Mouse (Mus musculus): ENCODE measurements around the gene Csrp3.

Gene Csrp3

DNA sequence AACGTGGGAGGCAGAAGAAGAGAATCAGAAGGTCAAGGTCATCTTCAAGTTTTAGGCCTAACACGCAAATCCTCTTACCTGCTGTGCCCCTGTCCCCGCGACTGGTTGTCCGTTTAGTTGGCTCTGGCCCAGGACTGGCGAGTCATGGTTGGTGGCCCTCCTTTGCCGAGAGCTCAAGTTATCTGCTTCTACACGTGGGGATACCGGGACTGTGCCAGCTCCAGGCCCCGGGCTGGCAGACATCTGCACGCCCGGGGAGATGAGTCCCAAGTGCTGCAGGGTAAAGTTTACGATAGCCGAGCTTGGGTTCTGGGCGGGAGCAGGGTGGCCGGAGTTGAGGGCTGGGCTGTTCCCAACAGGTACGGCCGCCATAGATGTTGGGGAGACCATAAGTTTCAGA lies 19.7 kb upstream of the Csrp3 start:
- DNase-seq (ENCODE audit: low spot score in 2 of 2): no peak

DNA sequence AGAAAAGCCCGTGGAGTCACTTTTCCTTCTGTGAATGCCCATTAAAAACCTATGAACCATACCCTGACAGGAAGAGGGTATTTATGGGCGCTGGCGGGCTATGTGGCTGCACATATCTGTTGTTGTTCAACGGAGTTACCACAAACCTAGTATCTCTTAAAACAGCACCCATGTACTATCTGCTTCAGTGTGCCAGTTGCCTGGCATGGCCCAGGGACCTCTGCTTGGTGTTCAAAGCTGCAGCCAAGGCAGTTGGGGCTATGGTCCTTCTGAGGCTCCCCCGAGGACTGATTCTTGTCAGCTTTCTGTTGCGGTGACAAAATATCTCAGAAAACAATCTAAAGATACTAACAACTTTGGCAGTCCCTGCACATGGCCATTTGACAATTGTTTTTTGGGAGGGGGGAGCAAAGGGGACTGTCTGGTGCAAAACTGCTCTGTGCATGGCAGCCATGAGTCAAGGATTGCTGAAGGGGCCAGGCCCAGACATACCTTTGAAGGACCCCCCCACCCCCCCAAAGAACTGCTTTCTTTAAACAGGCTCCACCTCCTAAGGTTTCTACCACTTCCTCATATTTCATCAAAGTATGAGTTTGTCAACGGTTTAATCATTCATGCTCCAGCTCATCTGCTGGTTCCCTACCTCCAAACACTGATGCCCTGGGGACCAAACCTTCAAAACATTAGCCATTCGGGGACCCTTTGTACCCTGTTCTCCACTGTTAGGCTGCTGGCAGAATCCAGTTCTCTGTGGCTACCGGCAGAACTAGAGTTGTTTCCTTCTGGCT lies 17.0 kb upstream of the Csrp3 start:
- DNase-seq (ENCODE audit: low spot score in 2 of 2): no peak

DNA sequence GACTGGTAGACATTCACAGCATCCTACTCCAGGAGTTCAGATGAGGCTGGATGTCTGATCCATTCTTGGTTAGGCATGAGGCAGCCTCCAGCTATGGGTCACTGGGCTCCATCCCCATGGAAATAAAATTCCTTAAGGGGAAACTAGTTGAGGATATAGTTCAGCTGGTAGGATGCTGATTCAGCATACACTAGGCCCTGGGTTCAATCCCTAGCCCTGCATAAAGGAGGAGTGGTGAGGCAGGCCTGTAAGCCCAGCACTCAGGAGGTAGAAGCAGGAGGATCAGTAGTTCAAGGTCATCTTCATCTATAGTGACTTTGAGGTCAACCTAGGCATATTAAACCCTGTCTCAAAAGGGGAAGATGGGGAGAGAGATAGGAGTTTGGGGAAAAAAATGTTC lies 16.4 kb upstream of the Csrp3 start:
- no peak for DNase-seq (ENCODE audit: low spot score in 2 of 2)

DNA sequence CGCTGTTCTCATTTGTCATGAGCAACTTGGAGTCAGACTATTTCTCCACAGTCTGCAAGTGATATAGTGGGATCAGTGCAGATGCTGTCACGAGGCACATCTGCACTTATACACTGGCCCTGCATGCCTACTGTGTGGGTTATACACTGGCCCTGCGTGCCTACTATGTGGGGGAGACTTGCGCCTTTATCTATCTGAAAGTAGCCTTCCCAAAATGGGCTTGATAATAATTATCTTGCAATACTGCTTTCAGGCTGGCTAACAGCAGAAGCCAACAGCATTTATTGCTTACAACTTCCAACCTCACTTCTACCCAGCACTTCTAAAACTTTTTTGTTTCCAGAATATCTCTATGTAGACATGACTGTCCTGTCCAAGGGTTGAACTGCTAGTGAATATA lies 14.0 kb upstream of the Csrp3 start:
- no peak for DNase-seq (ENCODE audit: low spot score in 2 of 2)

DNA sequence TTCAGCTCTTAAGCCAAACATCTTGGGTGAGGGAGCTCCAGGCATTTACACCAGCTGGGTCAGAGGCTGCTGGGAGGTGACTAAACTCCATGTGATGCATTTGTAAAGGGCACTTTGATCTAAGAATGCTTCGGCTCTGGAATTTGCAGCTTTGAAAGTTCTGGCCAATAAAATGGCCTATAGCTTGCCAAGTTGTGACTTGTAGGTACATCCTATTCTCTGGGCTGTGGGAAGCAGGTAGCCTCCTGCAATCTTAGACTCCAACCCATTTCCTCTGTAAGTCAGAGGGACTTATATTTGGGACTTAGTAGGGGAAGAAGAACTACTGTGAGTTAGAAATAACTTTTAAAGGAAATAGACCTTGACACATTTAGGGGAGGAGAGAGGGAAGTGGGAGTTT lies 13.1 kb upstream of the Csrp3 start:
- no peak for DNase-seq (ENCODE audit: low spot score in 2 of 2)

DNA sequence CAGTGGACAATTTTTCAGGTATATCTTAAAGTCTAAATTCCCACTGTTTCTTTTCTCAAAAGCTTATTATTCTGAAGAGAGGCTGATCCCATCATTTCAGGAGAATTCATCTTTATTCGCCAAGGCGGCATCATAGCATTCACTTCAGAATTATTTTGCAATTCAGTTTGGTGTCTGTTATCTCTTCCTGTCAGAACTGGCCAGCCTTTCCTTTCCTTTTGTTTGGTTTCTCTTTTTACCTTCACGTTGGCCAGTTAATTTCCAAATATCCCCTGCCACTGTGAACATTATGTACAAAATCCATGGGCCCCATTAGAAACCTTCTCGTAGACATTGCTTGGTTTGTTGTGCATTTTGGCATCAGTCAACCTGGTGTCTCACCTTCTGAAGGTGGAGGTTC lies 11.5 kb upstream of the Csrp3 start:
- no peak for DNase-seq (ENCODE audit: low spot score in 2 of 2)

DNA sequence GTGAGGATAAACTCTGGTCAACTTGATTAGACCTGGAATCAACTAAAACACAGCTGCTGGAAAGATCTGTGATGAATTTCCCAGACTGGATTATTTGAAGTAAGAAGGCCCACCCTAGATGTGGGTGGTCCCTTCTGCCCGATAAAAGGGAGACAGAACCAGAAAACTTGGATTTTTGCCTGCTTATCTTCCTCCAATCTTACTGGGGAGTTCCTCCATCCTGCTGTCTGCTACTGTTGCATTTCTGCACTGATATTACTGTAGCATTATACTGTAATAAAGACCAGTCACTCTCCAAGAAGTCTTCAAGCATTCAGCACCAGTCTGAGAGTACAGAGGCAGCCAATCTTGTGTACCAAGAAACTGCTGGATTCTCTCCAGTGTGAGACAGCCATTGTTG lies 10.4 kb upstream of the Csrp3 start:
- no peak for DNase-seq (ENCODE audit: low spot score in 2 of 2)

DNA sequence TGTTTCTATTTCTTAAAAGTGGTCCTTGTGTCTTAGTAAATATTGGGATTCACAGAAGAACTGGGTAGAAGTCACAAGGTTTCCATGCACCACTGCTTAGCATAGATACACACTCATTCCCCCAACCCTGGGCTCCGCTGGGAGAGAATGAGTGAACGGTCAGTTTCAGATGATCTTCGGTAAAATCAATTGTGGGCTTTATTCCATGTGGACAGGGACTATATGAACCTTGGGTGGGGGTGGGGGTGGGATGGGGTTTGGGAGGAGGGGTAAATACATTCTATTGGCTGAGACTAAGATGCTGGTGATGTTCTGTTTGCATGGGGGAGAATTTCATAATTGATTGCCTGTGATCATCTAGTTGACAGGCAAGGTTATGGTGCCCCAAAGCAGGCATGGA lies 7.6 kb upstream of the Csrp3 start:
- no peak for DNase-seq (ENCODE audit: low spot score in 2 of 2)

DNA sequence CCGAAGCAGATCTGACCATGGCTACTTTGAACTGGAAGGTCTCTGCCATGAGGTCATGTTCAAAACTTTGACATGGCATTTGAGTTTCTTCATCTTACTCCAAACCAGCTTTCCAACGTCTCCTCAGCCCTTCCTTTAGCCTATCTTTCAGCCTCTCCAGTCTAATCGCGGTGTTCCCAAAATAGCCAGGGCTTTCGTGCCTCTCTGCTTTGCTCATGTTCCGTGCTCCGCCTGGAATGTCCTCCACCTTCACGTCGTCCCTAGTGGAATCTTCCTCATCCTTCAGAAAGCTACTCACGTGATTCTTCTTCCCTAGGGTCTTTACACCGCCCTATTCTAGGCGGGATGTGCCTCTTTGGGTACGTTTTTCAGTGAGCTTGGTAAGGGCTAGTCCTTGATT lies 5.7 kb upstream of the Csrp3 start:
- DNase-seq (ENCODE audit: low spot score in 2 of 2): no peak

DNA sequence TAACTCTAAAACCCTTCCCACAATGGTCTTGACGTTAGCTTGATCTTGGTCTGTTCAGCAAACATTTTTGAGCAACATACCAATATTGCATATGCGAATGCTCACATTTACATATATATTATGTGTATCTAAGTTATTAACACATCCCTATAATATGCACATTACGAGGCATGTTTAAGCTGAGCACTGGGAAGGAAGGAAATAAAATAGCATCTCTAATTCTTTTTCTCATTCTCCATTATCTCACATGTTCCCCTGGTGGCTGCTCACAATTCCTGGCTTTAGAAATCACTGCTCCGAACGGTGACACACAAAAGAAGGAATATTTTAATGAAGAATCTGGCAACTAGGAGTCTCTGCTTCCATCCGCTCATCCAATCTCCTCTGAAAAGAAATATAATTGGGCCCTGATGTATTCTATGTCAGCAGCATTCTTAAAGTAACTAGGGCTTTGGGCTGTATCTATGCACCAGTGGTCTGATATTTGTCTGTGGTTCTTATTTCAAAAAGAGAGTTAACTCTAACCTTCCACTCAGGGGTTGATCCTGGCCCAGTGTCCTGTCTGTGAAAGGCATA lies 3.8 kb upstream of the Csrp3 start:
- DNase-seq (ENCODE audit: low spot score in 2 of 2): no peak

DNA sequence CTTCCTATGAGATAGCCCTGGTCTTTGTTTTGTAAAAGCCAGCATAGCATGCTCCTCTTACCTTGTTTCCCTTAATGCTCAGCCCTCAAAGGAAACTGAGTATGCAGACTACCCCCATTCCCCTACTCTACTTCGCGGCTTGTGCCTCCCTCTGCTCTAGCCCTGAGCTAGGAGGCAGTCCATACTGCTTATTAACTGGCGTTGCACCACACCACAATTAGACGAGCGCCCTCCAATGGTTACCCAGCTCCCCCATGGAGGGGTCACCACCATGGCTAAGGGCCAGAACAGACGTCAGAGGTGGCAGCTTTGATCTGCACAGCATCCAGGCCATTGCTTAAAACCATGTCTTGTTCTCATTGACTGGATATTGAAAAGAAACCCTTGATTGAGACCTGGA lies 1.1 kb downstream of the Csrp3 start:
- no peak for DNase-seq (ENCODE audit: low spot score in 2 of 2)

DNA sequence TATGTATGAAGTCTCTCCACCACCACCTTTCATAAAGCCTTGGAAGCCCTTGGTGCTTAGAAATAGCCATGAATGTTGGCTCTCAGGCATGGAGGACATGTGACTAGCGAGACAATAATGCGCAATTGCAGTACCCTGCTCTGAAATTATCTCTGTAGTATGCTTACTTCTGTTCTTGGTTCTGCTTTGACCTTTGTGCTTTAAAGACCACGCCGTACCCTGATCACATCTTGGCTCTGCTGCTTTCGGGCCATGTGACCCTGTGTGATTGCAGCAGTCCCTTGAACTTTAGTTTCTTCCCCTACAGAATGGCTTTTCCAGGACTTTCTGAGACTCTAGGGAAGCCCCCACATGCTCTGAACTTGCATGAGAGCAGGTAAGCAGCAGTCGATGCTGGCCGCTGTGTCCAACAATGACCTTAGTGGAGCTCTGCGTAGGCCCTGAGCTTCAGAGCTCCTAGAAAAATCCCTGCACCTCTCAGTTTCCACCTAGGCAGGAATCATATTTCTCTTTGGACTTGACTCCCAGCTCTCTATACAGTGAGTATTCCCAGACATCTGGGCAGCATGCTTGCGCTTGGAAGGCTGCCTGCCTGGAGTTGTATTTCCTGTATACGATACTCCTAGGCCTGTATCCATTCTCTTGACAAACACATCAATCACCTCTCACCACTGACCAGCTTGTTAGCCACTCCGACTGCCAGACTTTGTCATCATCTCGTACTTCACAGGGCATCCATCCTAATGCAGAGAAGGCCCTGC lies 2.4 kb downstream of the Csrp3 start:
- DNase-seq (ENCODE audit: low spot score in 2 of 2): no peak

DNA sequence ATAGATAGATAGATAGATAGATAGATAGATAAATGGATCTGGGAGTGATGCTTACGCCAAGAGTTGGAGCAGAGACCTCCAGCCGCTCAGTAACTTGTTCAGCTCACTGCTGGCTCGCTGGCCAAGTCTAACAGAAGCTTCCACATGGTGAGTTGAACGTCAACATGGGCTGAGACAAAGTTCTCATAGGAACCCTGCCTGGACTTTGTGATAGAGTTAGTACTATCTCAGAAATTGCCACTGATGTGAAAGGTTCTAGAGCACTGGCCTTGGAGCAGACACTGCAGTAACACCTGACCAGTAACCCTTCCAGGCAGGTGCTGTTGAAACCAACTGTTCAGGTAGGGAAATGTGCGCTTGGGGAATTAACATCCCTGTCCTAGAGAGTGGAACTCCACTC lies 4.3 kb downstream of the Csrp3 start:
- no peak for DNase-seq (ENCODE audit: low spot score in 2 of 2)

DNA sequence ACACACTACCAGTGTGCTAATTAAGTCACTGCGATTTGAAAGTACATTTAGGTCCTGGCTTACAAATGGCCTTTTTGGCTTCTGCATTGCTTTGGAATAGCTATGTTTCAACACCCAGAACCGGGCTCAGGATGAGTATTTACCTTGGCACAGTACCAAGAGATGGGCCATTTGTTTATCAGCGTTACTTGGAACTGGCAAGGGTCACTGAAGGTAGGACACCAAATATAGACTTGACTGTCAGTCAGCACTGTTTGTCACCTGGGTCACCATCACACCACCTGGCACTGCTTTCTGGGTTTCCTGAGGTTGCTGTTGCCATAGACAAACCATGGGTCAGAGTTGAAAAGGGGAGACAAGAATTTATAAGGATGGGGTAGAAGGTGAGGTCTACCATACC lies 5.5 kb downstream of the Csrp3 start:
- no peak for DNase-seq (ENCODE audit: low spot score in 2 of 2)

DNA sequence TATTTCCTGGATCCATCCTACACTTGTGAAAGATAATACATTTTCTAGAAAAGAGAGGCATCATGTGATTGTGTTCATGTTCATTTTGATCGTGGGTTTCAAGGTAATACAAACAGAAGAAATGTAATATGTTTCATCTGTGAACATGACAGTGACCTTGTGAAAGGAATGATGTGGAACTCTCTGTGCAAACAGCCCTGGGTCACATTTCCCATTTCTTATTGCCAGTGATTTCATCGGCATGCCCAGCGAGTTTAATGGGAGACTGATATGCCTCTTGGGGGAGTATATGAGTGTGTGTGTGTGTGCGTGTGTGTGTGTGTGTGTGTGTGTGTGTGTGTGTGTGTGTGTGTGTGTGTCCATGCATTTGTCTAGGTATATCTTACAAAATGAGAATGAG lies 6.3 kb downstream of the Csrp3 start:
- no peak for DNase-seq (ENCODE audit: low spot score in 2 of 2)

DNA sequence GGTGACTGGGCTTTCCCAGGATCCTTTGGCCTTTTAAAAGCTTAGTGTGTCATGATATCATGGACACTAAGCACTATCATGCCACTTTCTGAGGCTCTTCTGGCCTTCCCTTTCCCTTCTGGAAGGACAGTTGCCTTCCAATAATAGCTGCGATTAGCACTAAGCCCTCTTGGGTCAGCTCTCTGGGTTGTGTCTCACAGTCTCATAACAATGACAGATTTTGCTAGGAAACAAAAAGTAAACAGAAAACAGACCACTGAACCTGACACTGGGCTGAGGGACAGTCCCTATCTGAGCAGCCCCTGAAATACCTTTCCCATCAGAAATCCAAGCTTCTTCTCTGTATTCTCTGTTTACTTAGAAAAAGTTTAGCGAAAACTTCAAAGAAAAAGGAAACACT lies 7.3 kb downstream of the Csrp3 start:
- no peak for DNase-seq (ENCODE audit: low spot score in 2 of 2)

DNA sequence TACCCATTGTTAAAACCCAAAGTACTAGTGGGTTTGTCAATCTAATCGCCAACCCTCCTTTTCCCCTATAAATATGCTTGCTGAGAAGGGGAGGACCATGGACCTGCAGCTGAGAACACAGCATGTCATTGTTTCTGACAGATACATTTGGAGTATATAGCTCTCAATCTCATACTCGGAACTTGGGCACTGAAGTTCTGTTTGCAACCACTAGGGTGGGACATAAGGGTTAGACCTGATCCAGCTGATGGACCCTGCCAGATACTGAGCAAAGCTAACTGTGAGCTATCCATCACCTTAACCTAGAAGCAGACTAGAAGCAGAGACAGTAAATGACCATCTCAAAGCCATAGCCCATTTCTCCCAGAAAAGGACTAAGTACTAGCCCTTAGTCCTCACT lies 9.4 kb downstream of the Csrp3 start:
- no peak for DNase-seq (ENCODE audit: low spot score in 2 of 2)

DNA sequence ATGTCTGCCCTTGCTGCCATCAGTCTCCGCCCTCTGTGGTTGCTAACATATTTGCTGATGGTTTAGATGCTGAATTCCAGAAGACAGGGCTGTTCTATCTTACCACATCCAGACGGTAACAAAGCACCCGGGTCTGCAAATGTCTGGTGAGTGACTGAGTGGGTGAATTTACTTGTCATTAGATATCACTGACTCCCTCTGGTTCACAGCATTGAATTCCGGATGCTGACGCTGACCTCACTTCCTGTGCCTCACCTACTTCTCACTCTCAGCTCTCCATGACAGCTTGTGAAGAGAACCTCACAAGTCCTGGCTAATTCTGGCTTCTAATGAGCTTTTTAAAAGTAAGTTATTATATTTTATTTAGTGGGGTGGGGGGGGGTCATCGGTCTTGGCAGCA lies 10.9 kb downstream of the Csrp3 start:
- DNase-seq (ENCODE audit: low spot score in 2 of 2): no peak

DNA sequence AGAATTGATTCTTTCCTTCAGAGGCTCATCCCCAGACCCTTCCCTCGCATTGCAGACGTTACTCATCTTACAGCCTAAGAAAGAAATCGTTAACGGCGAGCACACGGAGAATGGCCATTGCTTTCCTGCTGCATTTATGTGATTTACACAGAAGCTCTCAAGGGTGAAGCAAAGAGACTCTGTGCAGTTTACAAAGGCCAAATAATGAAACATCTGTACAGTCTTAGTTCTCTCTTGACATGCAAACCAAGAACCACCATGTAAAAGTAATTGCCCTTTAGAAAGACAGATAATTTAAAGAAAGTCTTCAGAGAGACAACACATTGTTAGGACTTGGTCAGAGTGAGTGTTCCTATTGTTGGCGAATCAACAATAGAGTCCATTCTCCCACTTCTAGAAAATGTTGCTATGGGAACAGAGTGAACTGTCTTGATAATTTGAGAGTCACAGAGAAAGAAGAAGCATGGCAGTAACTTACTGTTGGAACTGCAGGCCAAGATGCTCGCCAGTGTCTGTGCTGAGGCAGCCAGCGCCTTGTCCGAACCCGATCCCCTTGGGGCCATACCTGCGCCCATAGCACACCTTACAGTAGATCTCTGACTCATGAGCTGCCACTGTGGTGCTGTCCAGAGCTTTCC lies 12.7 kb downstream of the Csrp3 start:
- no peak for DNase-seq (ENCODE audit: low spot score in 2 of 2)

DNA sequence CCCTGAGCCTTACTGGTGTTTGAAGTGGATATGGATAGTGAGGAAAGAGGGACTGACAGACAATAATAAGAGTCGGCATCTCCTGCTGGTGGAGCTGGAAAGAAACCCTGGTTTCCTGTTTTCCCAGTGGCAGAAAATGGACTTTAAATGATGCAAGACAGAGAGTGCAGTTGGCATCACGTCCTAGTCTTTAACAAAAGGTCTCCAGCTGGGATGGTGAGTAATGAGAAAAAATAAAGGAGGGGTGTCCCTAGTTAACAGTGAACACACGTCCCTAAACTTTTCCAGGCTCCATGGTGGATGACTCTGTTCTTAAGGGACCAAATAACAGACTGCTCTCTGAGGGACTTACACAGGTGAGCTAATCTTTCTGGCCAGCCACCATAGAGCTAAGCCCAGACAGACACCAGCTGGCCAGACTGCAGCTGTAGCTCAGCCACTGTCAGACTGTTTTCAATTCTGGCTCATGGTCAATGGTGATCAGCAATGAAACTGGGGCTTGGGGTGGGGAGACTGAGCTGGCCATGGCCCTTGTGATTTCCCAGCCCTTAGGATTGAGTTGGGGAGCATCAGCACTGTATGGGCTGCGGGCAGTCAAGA lies 13.4 kb downstream of the Csrp3 start:
- no peak for DNase-seq (ENCODE audit: low spot score in 2 of 2)

DNA sequence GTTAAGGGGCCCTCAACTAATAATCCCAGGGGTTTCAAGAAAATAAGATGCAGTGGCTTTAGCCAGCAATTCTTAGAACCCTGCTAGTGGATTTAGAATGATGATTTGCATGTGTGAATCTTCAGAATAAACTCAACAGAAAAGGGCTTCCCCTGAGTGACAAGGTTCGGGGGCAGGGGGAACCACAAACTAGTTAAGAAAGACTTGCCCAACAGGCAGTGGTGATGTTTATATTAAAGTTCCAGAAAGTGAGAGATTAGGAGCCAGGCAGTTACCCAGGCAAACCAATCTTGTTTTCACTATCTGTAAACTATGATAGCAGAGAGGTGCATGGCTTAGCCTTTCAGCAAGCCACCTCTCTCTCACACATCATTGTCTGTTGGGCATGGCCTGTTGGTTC lies 15.1 kb downstream of the Csrp3 start:
- no peak for DNase-seq (ENCODE audit: low spot score in 2 of 2)

DNA sequence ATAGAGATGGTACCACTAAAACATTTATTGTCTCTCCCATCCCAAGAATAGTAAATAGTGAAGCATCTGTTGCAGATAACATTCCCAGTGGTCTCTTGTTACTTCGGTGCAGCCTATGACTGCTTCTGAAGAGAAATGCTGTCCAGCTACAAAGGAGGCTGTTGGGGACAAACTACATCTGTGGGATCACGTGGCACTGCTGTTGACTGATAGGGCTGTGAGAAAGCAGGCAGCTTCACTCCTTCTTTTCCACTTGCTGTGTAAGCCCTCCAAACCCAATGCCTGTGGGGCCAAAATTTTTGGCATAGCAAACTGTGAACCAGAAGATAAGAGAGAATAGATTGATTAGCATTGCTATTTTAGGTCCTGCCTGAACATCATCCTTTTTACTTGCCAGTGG lies 17.4 kb downstream of the Csrp3 start:
- no peak for DNase-seq (ENCODE audit: low spot score in 2 of 2)

All from right cerebral cortex, postnatal 10 days (tissue).